Mouse (Mus musculus) heart, embryonic 12.5 days (tissue): ENCODE measurements around the gene Cd59a. TPM values are rescaled to one million over a fixed set of nuclear protein-coding genes. Genes with fewer than 3 reads are reported as not detected.

Source experiments
- ATAC-seq: fragments of 200-750 bp; cut with Nextera tagmentation; 2 replicates; pipeline ENCODE4 v1.8.0; 2017; ENCODE audit warnings: moderate TSS enrichment, moderate library complexity; ENCODE audit not compliant: insufficient number of reproducible peaks, low FRiP score
- H3K27ac ChIP-seq: fragments of 300-500 bp; sonication (generic); 2 replicates; pipeline ENCODE4 v1.5.1; 2016; ENCODE audit warnings: mild to moderate bottlenecking, moderate library complexity; ENCODE audit not compliant: poor library complexity, severe bottlenecking
- H3K27me3 ChIP-seq: fragments of 300-500 bp; sonication (generic); replicated peaks from 2 replicates; pipeline ENCODE4 v1.6.1; 2016; ENCODE audit warnings: mild to moderate bottlenecking, moderate library complexity
- H3K36me3 ChIP-seq: fragments of 300-500 bp; sonication (generic); 2 replicates; pipeline ENCODE4 v1.6.1; 2016; ENCODE audit warnings: mild to moderate bottlenecking, moderate library complexity
- H3K4me1 ChIP-seq: fragments of 300-500 bp; sonication (generic); replicated peaks from 2 replicates; pipeline ENCODE4 v1.6.1; 2016; ENCODE audit warnings: mild to moderate bottlenecking
- H3K4me2 ChIP-seq: fragments of 300-500 bp; sonication (generic); 2 replicates; pipeline ENCODE4 v1.6.1; 2016; ENCODE audit warnings: mild to moderate bottlenecking, moderate library complexity
- H3K4me3 ChIP-seq: fragments of 300-500 bp; sonication (generic); 2 replicates; pipeline ENCODE4 v1.5.1; 2016; ENCODE audit warnings: mild to moderate bottlenecking
- H3K9ac ChIP-seq: fragments of 300-500 bp; sonication (generic); 2 replicates; pipeline ENCODE4 v1.6.1; 2016; ENCODE audit warnings: mild to moderate bottlenecking, moderate library complexity
- H3K9me3 ChIP-seq: fragments of 300-500 bp; sonication (generic); replicated peaks from 2 replicates; pipeline ENCODE4 v1.6.1; 2016; ENCODE audit warnings: mild to moderate bottlenecking, moderate library complexity
- WGBS: fragments of 180-500 bp; shearing (Covaris S2); methylation state at CpG from one replicate; pipeline ENCODE4 v1.1.7; 2016; 5-methylcytosine and 5-hydroxymethylcytosine counted together
- polyA plus RNA-seq: library from polyadenylated mRNA; unstranded; fragments of >200 nt; fragmentation: Nextera tagmentation; extraction: Ambion mirVana; gene quantifications from 2 replicates; pipeline ENCODE4 v1.2.1, GENCODE M21; 2016

The Cd59a gene
- polyA plus RNA-seq, 1 experiment from 2014 or later, result 83.3 TPM

GRCm38 (mm10) chr2:104122505-104123378 lies 27.1 kb downstream of the Cd59a start, which contains the start of gene A930018P22Rik:
TSS of gene A930018P22Rik (plus strand) at chr2:104122769.
- ATAC-seq, result peak; percentile 95
- Histone ChIP-seq H3K4me3 (peak within 1 kb of the TSS; percentile 67), H3K4me1 (peaks cover 47% of the 10 kb centered on the region), H3K27me3 (no peaks in the 10 kb centered on the region), H3K27ac (peak within 1 kb of the TSS; percentile 85), H3K9ac (peak within 1 kb of the TSS; percentile 89), H3K36me3 (peaks cover 3% of the 10 kb centered on the region; the same call in 1 of the 2 replicates), H3K4me2 (peak within 1 kb of the TSS; percentile 91), H3K9me3 (no peaks in the 10 kb centered on the region)
- WGBS, result under 1% methylated on average over 74 of the region's 74 CpGs

- H3K9me3 ChIP-seq, result no peaks in the 10 kb centered on the region
- no peaks in the 10 kb centered on the region for H3K36me3 ChIP-seq
- peak overlapping the region; percentile 67 for H3K4me3 ChIP-seq
- 48% methylated on average over 3 of the region's 3 CpGs for WGBS
- peaks cover 46% of the 10 kb centered on the region for H3K4me1 ChIP-seq
- peak overlapping the region; percentile 91 for H3K4me2 ChIP-seq
- H3K27ac ChIP-seq, result no peak overlapping the region; the same call in 1 of the 2 replicates
- no peaks in the 10 kb centered on the region for H3K27me3 ChIP-seq
- ATAC-seq, result no peak
- H3K9ac ChIP-seq, result 0 out of 2 replicates have a peak overlapping the region, but pooled peaks have one; percentile 89
These were observed 27.9 kb downstream of the Cd59a start for GRCm38 (mm10) chr2:104123540-104123939.

- 75% methylated on average over 5 of the region's 5 CpGs for WGBS
- Histone ChIP-seq H3K4me2 (no peak overlapping the region), H3K27ac (no peak overlapping the region), H3K27me3 (no peaks in the 10 kb centered on the region), H3K4me1 (peaks cover 41% of the 10 kb centered on the region), H3K9me3 (no peaks in the 10 kb centered on the region), H3K36me3 (no peaks in the 10 kb centered on the region), H3K4me3 (no peak overlapping the region), H3K9ac (no peak overlapping the region)
- ATAC-seq, result no peak
These were observed 28.5 kb downstream of the Cd59a start for GRCm38 (mm10) chr2:104124071-104124470.

GRCm38 (mm10) chr2:104128803-104129531 lies 33.4 kb downstream of the Cd59a start:
- Histone ChIP-seq H3K27me3 (no peaks in the 10 kb centered on the region), H3K9ac (no peak overlapping the region), H3K27ac (no peak overlapping the region), H3K4me3 (no peak overlapping the region), H3K4me1 (peaks cover 37% of the 10 kb centered on the region), H3K4me2 (no peak overlapping the region), H3K9me3 (no peaks in the 10 kb centered on the region), H3K36me3 (no peaks in the 10 kb centered on the region)
- no peak for ATAC-seq
- 85% methylated on average over 13 of the region's 13 CpGs for WGBS

- ATAC-seq, result peak; percentile 78
- 29% methylated on average over 6 of the region's 6 CpGs for WGBS
- Histone ChIP-seq H3K27ac (no peak overlapping the region), H3K9ac (no peak overlapping the region), H3K4me2 (peak overlapping the region; percentile 5; the same call in 1 of the 2 replicates), H3K4me3 (no peak overlapping the region), H3K36me3 (no peaks in the 10 kb centered on the region), H3K9me3 (no peaks in the 10 kb centered on the region), H3K4me1 (peaks cover 31% of the 10 kb centered on the region), H3K27me3 (no peaks in the 10 kb centered on the region)
These were observed 34.6 kb downstream of the Cd59a start for GRCm38 (mm10) chr2:104130165-104130564.

- 69% methylated on average over 3 of the region's 3 CpGs for WGBS
- Histone ChIP-seq H3K4me2 (no peak overlapping the region), H3K4me1 (peaks cover 31% of the 10 kb centered on the region), H3K36me3 (no peaks in the 10 kb centered on the region), H3K27me3 (no peaks in the 10 kb centered on the region), H3K9ac (no peak overlapping the region), H3K27ac (no peak overlapping the region), H3K9me3 (no peaks in the 10 kb centered on the region), H3K4me3 (no peak overlapping the region)
- no peak for ATAC-seq
These were observed 35.4 kb downstream of the Cd59a start for GRCm38 (mm10) chr2:104130969-104131368.

GRCm38 (mm10) chr2:104132266-104132859 lies 36.8 kb downstream of the Cd59a start:
- 68% methylated on average over 7 of the region's 7 CpGs for WGBS
- Histone ChIP-seq H3K9me3 (no peaks in the 10 kb centered on the region), H3K27ac (no peak overlapping the region), H3K27me3 (no peaks in the 10 kb centered on the region), H3K4me1 (peaks cover 31% of the 10 kb centered on the region), H3K4me2 (no peak overlapping the region), H3K4me3 (no peak overlapping the region), H3K36me3 (no peaks in the 10 kb centered on the region), H3K9ac (no peak overlapping the region)
- no peak for ATAC-seq

- Histone ChIP-seq H3K9me3 (no peaks in the 10 kb centered on the region), H3K27ac (no peak overlapping the region), H3K9ac (no peak overlapping the region), H3K4me1 (peaks cover 31% of the 10 kb centered on the region), H3K4me2 (no peak overlapping the region), H3K27me3 (no peaks in the 10 kb centered on the region), H3K36me3 (no peaks in the 10 kb centered on the region), H3K4me3 (no peak overlapping the region)
- ATAC-seq, result no peak
- WGBS, result 23% methylated on average over 11 of the region's 12 CpGs
These were observed 37.6 kb downstream of the Cd59a start for GRCm38 (mm10) chr2:104133042-104133810.

- Histone ChIP-seq H3K36me3 (no peaks in the 10 kb centered on the region), H3K9me3 (no peaks in the 10 kb centered on the region), H3K4me2 (no peak overlapping the region), H3K9ac (no peak overlapping the region), H3K4me3 (no peak overlapping the region), H3K27me3 (no peaks in the 10 kb centered on the region), H3K27ac (no peak overlapping the region), H3K4me1 (peaks cover 31% of the 10 kb centered on the region)
- 44% methylated on average over 8 of the region's 8 CpGs for WGBS
- ATAC-seq, result no peak
These were observed 38.8 kb downstream of the Cd59a start for GRCm38 (mm10) chr2:104134150-104135056.

- no peak overlapping the region for H3K27ac ChIP-seq
- no peaks in the 10 kb centered on the region for H3K27me3 ChIP-seq
- no peak overlapping the region for H3K9ac ChIP-seq
- 63% methylated on average over 2 of the region's 2 CpGs for WGBS
- H3K36me3 ChIP-seq, result no peaks in the 10 kb centered on the region
- ATAC-seq, result no peak
- H3K9me3 ChIP-seq, result no peaks in the 10 kb centered on the region
- H3K4me1 ChIP-seq, result peaks cover 19% of the 10 kb centered on the region; the same call in 1 of the 2 replicates
- no peak overlapping the region for H3K4me3 ChIP-seq
- no peak overlapping the region for H3K4me2 ChIP-seq
These were observed 40.3 kb downstream of the Cd59a start for GRCm38 (mm10) chr2:104135920-104136319.
